In the genomic region with DNA sequence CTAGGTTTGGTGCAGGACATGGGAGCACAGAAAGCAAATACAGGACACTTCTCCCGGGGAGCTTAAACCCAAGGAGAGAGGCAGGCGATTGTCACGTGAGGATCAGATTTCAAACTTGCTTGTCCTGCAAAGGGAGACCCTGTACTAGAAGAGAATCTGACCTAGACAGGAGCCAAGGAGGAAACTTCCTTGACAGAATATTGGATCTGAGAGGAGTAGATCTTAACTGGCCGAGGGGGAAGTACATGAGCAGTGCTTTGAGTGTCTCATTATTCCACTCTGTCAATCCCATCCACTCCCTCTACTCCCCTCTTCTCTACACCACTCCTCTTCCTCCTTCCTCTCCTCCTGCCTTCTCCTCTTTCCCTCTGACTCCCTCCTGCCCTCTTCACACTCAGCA, we compare ENCODE assay signal across 19 mouse cellular contexts. TPM values are rescaled to one million over a fixed set of nuclear protein-coding genes. Genes with fewer than 3 reads are reported as not detected.
DNase-seq lines count a peak whose midpoint lies in the region; ATAC-seq lines count a peak whose summit lies in the region.
"Had no signal": no experiment of that assay in that cellular context is flagged by ENCODE, and none has a peak within 500 bp of the region (broad histone marks: within the 10 kb centered on the region; RNA-seq: fewer than 3 reads in every experiment).

No protein-coding gene starts in this region.

- 8% methylated on average over 4 of the region's 4 CpGs for WGBS in kidney, embryonic 15.5 days
- 20% methylated on average over 4 of the region's 4 CpGs for WGBS in neural tube, embryonic 15.5 days

- H3K4me1 ChIP-seq in kidney, embryonic 15.5 days, result peaks cover 22% of the 10 kb centered on the region
- H3K4me1 ChIP-seq in neural tube, embryonic 15.5 days, result peaks cover 5% of the 10 kb centered on the region; the same call in 1 of the 2 replicates

- intact Hi-C loops in heart, postnatal 14 days (cut with DNase I), result no loop called here

- H3K36me3 ChIP-seq in kidney, embryonic 15.5 days, result no peaks in the 10 kb centered on the region
- no peaks in the 10 kb centered on the region for H3K36me3 ChIP-seq in neural tube, embryonic 15.5 days
- H3K36me3 ChIP-seq: heart, embryonic 15.5 days; hindbrain, embryonic 12.5 days; liver, embryonic 12.5 days; lung, embryonic 15.5 days; neural tube, embryonic 13.5 days had no signal

- ATAC-seq in kidney, embryonic 15.5 days (replicated peaks; ENCODE audit: low FRiP score), result peak; percentile 73
- no peak for ATAC-seq in neural tube, embryonic 15.5 days (ENCODE audit: low FRiP score)
- ATAC-seq: intestine, postnatal 0 days; liver, embryonic 12.5 days had no signal

- H3K4me3 ChIP-seq in kidney, embryonic 15.5 days (replicated peaks), result no peak overlapping the region
- no peak overlapping the region for H3K4me3 ChIP-seq in neural tube, embryonic 15.5 days (replicated peaks)
- H3K4me3 ChIP-seq: heart, embryonic 15.5 days; hindbrain, embryonic 12.5 days; liver, embryonic 12.5 days; lung, embryonic 15.5 days; neural tube, embryonic 13.5 days had no signal

- H3K9ac ChIP-seq in kidney, embryonic 15.5 days, result no peak overlapping the region
- no peak overlapping the region for H3K9ac ChIP-seq in neural tube, embryonic 15.5 days (replicated peaks)
- H3K9ac ChIP-seq: heart, embryonic 15.5 days; hindbrain, embryonic 12.5 days; liver, embryonic 12.5 days; lung, embryonic 15.5 days; neural tube, embryonic 13.5 days had no signal

- H3K27me3 ChIP-seq in kidney, embryonic 15.5 days, result no peaks in the 10 kb centered on the region
- no peaks in the 10 kb centered on the region for H3K27me3 ChIP-seq in neural tube, embryonic 15.5 days (replicated peaks)
- H3K27me3 ChIP-seq: CH12.LX; heart, embryonic 15.5 days; hindbrain, embryonic 12.5 days; lung, embryonic 15.5 days; neural tube, embryonic 13.5 days had no signal

- DNase-seq in heart, adult 11 months, result peak; percentile 52
- no peak for DNase-seq in heart, postnatal 14 days
- no peak for DNase-seq in kidney, postnatal 25 days
- peak; percentile 13 for DNase-seq in neural tube, embryonic 10.5 days (ENCODE audit: extremely low spot score, low spot score)
- DNase-seq in yolk sac, embryonic 10.5 days (ENCODE audit: low spot score), result peak; percentile 10
- DNase-seq in natural killer cell, adult 2 months (ENCODE audit: low spot score in 2 of 2), result no peak
- DNase-seq: cerebellum, postnatal 25 days; gastrocnemius, postnatal 25 days; layer of hippocampus, postnatal 36 days; right cerebral cortex, postnatal 25 days had no signal

- H3K27ac ChIP-seq in kidney, embryonic 15.5 days, result no peak overlapping the region
- H3K27ac ChIP-seq in neural tube, embryonic 15.5 days (replicated peaks), result no peak overlapping the region
- H3K27ac ChIP-seq: heart, embryonic 15.5 days; hindbrain, embryonic 12.5 days; liver, embryonic 12.5 days; lung, embryonic 15.5 days; neural tube, embryonic 13.5 days had no signal

- H3K4me2 ChIP-seq in kidney, embryonic 15.5 days, result peak overlapping the region; percentile 31
- no peak overlapping the region for H3K4me2 ChIP-seq in neural tube, embryonic 15.5 days
- H3K4me2 ChIP-seq: heart, embryonic 15.5 days; hindbrain, embryonic 12.5 days; liver, embryonic 12.5 days; lung, embryonic 15.5 days; neural tube, embryonic 13.5 days had no signal

- no peaks in the 10 kb centered on the region for H3K9me3 ChIP-seq in kidney, embryonic 15.5 days (replicated peaks)
- H3K9me3 ChIP-seq in neural tube, embryonic 15.5 days (replicated peaks), result no peaks in the 10 kb centered on the region
- H3K9me3 ChIP-seq: heart, embryonic 15.5 days; hindbrain, embryonic 12.5 days; liver, embryonic 12.5 days; lung, embryonic 15.5 days; neural tube, embryonic 13.5 days had no signal

RNA-seq across cellular contexts. Expression of gene Nr4a3, which starts 33.3 kb away (rescaled TPM):
- total RNA-seq in heart, postnatal 14 days (2021), result 10 to 100 TPM in 1 of 2 experiments, 1 to 10 TPM in 1; 4.0 to 12.0 TPM
- polyA plus RNA-seq in kidney, embryonic 15.5 days (2015; fragmentation: Nextera tagmentation; extraction: Ambion mirVana), result 0.12 and 0.13 TPM in 2 replicates
- 1.8 and 2.7 TPM in 2 replicates for polyA plus RNA-seq in neural tube, embryonic 15.5 days (2015; fragmentation: Nextera tagmentation; extraction: Ambion mirVana)
- polyA plus RNA-seq: liver, embryonic 12.5 days had no signal

RNA-seq across cellular contexts. Expression of gene Stx17, which starts 46.5 kb away (rescaled TPM):
- 10 to 100 TPM; 26.5 to 28.0 TPM for total RNA-seq in heart, postnatal 14 days (2021)
- 23.6 and 23.8 TPM in 2 replicates for polyA plus RNA-seq in kidney, embryonic 15.5 days (2015; fragmentation: Nextera tagmentation; extraction: Ambion mirVana)
- 23.9 and 27.4 TPM in 2 replicates for polyA plus RNA-seq in neural tube, embryonic 15.5 days (2015; fragmentation: Nextera tagmentation; extraction: Ambion mirVana)

Comparison
In these comparisons a context has a peak if more than half of its experiments do, and no peak if none do; other contexts are left out.
1. DNase-seq: peak in heart, adult 11 months (single experiment), neural tube, embryonic 10.5 days (single experiment) and yolk sac, embryonic 10.5 days (single experiment); none in heart, postnatal 14 days (0 of 2), kidney, postnatal 25 days (0 of 2) and natural killer cell, adult 2 months (0 of 2).